Mouse (Mus musculus) monocyte, adult 2 months (primary cell): ENCODE measurements around the gene Kctd10.

Experiments
- DNase-seq, 2 experiments: peaks; one replicate each; pipeline ENCODE4 v3.0.0; 2022; ENCODE audit warnings: low spot score in 2 of 2, low read depth in 1 of 2

Gene Kctd10

DNA sequence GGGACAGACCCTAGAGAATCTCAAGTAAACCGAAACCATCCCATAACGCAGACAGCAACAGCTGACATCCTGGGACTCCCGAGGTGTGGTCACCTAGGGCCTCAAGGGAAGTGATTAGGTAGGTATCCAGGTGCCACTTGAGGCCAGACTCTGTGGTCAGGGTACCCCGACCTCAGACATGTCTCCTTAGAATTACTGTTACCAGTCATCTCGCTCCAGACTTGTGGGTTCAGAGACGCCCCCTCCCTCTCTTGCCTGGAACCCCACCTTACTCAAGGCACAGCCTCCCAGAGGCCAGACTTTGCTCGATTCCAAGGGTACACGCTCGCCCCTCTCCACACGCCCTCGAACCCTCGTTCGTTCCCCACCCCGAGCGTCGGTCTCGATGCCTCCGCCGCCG lies 545 bp downstream of the Kctd10 start:
- no peak for DNase-seq

DNA sequence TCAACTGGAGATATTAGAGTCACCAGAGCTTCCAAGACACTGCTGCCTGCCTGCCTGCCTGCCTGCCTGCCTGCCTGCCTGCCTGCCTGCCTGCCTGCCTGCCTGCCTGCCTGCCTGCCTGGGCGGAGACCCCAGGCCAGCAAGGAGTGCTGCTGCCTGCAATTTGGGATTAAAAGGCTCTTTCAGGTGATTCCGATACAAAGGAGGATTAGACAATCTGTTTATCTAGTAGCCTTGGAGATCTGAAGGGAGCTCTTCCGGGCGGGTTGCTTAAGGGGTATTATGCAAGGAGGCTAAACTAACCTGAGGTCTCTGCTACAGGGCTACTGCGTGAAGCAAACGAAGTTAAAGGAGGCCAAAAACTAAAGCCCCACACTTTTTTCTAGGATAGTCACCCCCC lies 1.4 kb downstream of the Kctd10 start:
- no peak for DNase-seq

DNA sequence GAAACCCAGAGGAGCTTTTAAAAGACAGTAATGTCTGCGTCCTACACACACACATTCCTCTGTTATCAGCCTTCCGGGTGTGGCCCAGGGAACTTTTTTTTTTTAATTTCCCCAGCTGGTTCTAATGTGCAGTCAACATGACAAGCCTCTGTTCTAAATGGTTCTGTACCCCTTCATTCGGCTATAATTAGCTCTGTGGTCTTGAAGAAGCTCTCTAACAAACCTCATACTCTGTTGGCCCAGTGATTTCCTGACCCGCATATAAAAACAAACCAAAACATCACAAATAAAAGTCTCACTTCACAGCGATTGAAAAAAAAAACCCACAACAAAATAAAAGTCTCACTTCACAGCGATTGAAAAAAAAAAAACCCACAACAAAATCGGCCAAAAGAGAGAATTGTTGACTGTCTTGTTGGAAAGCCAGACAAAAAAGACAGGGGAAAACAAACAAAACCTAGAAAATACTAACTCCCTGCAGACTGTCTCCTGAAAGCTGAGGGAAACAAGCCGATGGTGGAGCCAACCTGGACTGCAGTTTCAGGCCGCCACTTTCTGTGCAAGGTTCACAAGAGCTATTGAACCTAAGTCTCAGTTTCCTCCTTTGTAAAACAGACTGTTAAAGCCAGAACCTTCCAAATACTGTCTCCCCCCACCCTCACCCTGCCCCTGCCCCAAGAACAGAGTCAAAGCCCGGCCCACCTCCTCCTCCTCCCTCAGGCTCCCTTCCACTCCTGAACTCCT lies 2.0 kb downstream of the Kctd10 start:
- no peak for DNase-seq

DNA sequence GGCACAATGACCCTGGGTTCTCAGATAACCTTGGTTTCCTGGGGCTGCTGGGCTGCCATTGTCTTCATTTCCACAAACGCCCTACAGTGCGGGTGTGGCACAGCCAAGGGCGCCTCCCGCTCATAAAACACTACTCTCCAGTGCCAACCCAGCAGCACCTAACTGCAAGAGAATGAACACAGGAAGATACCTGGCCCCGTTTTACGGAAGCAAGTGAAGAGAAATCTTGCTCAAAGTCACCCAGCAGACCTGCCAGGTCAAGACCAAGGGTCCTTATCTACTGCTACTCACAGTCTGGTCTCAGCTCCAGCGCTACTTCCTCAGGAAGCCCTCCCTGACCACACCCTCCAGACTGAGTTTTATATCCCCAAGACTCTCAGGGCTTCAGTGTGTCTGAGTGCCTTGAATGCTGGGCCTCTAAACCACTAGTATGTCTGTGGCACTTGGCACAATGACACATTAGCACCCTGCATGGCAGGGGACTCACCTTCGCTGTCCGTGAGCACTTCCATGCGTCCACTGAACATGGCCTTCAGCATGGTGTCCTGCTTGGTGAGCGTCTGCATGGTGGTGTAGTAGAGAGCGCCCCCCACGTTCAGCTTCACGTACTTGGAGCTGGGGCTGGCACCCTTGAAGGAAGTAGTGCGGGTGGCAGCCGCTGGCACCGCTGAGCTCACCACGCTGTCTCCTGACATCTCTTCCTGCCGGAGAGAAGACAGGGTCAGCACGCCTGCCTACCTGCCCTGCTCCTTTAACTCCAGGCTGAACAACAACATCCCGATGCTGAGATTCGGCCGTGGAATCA lies 5.7 kb downstream of the Kctd10 start:
- DNase-seq = peak in 1 of 2 experiments; percentile 17

DNA sequence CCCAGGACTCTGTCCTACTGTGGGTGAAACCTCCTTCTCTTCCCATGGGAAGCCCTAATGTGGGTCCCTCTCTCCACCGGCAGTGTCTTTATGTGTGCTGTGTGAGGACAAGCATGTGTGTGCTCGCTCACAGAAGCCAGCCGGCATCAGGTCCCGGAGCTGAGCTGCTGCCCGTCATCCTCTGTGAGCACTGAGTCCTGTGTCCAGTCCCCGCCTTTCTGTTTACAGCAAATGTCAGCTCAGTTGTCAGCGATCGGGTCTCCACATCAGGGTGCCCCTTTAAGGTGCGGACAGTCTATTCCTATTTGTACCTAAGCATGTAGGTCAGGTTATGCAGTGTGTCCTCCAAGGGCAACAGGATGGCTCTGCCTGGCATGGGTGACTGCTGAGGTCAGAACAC lies 6.7 kb downstream of the Kctd10 start:
- DNase-seq = no peak

DNA sequence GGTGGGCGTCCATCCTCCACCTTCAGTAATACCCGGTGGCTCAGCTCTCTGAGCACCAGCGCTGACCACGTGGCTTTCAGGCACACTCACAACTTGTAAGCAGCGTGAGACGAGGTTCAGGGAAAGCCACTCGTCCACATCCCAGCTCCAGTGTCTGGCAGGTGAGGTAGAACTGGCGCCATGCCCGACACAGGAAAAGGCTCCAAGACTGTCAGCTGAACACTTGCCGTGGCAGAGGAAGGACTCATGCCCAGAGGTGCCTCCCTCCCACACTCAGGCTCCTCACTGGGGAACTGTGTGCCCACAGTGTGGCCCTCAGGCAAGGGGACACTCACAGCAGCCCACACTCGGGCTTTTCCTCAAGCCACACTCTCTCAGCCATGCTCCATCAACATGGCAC lies 7.1 kb downstream of the Kctd10 start:
- no peak for DNase-seq

DNA sequence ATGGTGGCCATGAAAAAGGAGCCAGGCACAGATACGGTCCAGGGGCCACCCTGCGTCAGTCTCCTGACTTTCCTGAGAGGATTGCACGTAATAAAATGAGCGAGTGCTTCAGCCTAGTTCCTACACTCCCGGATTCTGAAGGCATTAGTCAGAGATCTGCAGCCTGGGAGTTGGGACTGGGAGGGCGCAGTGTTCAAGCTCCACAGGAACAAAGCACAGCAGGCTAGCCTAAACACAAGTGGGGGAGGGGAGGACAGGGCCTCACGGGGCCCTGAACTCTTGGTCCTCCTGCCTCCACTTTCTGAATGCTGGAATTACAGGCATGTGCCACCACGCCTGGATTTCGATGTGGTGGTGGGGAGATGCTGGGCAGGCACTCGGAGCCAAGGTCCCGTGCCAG lies 7.7 kb downstream of the Kctd10 start:
- DNase-seq = no peak

DNA sequence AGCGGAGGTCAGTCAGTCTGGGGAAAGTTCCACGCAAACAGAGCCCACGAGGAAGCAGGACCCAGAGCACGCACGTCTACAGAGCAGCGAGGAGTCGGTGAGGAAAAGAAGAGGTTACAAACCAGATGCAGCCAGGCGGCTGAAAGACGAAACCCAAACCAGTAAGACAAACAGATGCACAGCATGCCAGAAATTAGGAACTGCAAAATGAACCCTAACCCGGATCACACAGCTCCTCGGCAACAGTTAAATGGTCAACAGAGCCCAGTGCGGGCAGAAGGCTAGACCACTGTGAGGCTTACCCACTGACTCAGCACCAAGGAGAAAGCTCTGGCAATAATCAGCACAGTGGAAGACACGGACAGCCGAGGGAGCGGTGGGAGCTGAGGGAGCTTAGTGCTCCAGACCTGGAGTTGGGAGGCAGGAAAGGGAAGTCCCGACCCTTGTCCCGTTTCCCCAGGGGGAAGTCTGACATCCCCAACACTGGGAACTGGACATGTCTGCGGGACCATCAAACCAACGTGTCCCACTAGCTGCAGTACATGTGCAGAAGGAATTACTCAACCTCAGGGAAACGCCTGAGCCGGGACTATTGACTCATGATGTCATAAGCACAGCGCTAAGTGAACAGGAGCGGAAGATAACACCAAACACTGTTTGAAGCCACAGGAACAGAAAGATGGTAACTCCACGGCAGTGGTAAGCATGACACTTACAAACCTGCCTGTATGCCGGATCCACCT lies 8.4 kb downstream of the Kctd10 start:
- DNase-seq = no peak

DNA sequence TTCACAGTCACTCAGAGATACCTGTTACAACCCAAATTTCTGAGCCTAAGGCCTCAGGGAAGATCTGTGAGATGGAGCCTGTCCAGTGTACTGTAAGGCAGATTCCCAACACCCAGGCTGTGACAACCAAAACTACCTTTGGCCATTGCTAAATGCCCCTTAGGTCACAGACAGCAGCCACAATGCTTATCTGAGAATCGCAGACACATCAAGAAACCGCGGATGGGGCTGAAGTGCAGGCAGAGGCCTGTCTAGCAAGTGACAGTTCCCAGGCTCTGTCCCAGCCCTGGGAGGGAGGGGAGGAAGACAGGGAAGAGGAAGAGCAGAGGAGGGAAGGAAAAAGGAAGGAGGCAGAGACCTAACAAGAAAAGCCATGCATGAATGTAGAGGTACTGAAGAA lies 9.0 kb downstream of the Kctd10 start:
- no peak for DNase-seq

DNA sequence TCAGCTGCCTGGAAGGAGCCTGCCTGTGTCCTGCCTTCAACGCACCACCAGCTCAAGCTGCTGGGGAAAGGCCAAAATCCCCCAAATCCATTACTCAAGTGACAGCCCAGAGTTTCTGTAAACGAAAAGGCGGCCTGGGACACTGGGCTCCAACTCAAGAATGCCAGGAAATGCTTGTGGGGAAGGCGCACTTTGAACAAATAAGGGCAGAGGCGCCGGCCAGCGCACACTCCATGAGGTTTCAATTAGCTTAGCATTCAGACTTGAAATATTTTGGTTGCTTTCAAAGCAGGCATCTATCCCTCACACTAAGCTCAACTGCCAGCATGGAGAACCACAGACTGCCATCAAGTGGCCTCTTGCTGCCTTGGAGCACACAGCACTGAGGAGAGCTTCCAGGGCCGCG lies 9.9 kb downstream of the Kctd10 start:
- DNase-seq = no peak

DNA sequence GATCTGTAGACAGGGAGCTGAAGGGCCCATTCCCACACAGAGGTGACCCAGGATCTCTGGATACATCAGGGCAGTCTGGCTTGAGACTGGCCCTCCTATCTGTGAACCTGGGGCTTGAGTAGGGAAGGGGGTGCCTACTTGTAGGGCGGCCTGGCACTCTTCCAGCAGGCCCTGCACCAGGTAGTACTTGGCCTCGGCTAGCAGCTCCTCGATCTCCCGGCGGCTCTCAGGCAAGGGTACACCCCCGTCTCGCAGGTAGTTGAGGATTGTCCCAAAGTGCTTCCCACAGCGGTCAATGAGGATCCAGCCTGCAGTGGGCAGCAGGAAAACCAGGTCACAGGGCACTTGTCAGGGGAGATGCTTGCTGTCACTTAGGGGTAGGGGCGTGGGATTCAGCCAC lies 10.4 kb downstream of the Kctd10 start:
- DNase-seq = no peak

DNA sequence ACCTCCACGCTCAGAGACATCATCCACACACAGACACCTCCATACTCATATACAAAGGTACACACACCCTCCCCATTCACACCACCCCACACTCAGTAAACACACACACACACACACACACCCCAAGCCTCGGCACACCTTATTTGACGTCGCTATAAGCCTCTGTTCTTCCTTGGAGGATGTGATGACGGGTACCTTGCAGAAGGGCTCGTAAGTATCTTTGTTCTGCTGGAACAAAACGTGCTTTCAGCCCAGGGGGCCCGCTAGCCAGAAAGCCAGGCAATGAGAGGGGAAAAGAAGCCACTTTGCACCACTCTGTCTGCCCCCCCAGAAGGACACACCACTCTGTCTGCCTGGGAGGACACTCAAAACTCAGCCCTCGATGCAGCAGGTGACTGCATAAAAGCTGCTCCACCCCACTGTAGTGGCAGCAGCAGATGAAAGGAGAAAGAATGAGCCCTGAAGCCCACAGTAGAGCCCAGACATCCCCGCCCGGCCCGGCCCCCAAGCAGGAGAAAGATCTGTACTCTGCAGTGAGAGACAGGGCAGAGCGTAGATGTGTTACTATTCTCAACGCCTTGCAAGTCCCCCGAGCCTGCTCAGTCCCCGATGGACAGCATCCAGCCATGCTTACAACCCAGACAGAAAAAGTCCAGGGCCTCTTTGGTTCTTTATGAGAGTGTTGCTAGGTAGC lies 11.4 kb downstream of the Kctd10 start:
- DNase-seq = no peak

DNA sequence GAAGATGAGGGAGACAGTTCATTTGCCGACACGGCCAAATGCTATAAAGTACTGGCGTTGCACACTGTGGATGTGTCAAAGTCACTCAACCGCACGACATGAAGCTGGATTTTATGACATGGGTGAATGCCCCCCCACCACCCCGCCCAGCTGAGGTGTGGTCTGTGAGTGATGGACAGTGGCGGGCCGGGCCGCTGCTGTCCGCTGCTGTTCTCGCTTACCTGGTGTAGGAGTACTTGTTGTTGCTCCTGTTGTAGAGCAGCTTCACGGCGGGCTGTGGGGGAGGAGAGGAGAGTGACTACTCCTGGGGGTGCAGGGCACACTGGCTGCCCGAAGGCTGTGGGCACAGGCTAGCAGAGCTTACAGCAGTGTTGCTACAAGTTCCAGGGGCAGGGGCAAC lies 12.2 kb downstream of the Kctd10 start:
- no peak for DNase-seq

DNA sequence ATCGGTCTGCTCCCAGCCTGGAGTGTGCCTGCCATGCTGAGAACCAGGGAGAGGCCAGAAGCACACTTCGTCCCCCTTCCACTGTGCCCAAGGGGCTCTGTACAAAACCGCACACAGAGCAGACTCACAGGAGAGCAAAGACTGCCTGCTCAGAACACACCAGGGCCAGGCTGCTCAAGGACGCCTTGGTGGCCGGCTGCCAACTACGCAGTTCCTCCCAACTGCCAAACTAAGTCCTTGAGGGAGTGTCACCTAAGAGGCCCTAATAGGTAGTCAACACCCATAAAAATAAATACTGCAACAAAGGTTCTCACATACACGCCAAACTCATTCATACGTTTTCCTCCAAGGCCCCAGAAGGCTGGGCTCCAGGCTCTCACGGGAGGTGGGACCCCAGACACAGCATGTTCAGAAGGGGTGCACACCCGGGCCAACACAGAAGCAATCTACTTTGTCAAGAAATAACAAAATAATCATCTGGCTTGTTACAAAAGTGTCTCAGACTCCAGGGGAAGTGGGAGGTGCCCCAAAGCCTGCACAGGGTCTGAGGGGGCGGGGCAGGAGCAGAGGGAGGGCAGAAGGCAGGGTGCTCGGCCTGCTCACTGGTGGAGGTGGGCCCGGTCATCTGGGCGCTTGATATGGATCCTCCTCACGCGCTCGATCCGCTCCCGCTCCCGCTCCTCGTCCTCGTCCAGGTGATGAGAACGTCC lies 15.1 kb downstream of the Kctd10 start:
- no peak for DNase-seq

DNA sequence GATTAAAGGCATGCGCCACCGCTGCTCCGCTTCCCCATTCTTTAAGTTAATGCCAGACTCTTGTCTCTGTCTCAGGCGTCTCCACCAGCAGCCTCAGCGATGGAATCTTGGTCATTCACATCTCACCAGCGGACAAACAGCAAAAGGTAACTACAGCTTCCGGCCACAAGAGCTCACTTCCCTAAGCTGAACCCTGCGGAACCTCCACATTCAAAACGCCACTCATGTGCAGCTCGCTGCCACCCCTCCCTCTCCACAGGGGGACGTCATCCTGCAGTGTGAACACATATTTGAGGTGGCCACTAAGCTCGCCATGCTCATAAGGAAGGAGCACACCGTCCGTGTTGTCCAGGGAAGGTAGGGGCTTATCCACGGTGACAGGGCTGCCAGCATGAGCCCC lies 19.3 kb downstream of the Kctd10 start:
- no peak for DNase-seq

DNA sequence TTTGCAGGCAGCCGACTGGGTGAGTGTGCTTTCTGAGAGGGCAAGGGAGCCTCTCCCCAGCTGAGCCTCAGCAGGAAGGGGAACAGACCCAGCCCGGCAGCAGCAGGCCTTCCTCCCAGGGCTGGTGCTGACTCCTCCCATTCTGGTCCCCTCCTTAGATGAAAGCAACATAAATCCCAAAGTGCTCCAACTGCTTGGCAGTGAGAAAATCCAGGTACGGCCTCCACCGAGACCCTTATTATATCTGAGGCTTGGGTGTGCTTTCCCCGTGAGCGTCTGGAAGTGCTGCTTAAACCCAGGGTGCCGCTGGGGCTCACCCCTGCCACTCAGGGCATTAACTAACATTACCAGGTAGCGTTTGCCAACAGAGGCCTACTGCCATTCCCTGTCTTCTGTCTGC lies 20.7 kb downstream of the Kctd10 start:
- DNase-seq = no peak

DNA sequence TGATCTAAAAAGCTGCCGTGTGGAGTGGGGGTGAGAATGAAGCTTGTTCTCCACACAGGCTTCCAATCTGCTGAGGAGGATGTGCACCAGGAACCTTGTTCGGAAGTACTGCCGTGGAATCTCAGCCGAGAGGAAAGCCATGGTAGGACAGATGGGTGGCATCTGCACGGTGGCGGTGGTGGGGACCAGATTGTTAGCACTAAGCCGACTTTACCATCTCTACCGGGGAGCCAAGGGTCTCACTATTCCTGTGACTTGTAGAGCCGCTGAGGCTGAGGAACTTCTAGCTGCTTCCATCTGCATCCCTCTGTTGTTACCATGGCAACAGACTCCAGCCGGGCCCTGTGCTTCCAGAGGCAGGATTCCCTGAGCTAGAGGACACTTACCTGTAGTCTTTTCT lies 21.5 kb downstream of the Kctd10 start:
- DNase-seq = no peak

DNA sequence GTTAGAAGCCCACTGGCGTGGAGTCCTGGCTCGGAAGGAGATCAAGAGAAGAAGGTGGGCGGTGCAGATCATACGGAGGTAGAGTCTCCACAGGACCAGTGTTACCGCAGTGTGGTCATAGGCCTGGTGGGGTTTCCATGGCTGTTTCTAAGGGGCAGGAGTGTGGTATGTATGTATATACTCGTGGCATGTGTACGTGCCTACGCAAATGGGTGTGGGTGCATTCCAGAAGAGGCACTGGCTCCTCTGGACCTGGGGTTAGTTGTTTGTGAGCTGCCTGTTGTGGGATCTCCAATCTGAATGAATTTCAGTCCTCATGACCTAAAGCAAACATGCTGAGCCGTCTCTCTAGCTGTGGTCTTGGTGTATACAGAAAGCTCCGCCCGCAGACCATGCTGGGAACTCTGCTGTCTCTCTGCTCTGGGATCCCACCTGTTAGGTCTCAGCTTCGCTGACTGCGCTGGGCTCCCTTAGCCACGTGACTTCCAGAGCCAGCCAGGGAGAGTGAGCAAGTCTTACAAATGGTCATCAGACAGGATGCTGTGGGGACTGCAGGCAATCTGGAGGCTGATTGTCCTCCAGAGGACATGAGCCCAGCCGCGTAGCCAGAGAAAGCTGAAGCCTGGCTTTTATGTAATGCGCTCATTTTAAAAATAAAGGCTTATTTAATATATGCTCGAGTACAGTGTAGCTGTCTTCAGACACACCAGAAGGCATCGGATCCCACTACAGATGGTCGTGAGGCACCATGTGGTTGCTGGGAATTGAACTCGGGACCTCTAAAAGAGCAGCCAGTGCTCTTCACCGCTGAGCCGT lies 23.2 kb downstream of the Kctd10 start:
- no peak for DNase-seq

DNA sequence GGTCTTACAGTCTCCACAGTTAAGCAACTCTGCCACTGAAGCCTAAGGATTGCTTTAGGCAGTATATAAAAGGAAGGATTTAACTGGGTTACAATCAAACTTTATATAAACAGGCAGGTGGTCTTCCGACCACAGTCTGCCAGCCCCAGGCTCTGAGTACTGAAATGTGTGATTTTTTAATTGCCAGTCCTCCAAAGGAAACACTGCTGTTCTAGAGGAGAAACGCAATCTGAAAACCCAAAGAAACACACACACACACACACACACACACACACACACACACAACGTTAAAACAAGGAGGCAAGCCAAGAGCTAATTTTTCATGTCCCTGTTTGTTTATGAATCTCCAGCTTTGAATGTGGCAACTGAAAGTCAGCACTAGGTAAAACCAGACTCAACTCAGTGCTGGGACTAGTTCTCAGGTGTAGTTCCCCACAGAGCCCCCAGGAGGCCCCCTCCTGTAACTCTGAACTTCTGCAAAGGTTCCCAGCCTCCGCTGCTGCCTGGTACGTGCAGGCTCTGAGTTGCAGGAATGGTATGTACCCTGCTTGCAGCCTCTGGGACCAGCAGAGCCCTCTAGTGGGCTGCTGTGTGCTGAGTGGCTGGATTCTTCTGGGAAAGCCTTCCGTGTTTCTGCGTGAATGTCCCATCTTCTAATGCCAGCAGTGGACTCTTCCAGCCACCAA lies 23.9 kb downstream of the Kctd10 start:
- DNase-seq = peak; percentile 30 to 39
